Mouse (Mus musculus) midbrain, embryonic 11.5 days (tissue): ENCODE data around the gene Crtac1. TPM values are rescaled to one million over a fixed set of nuclear protein-coding genes. Genes with fewer than 3 reads are reported as not detected.

Experiments used
- ATAC-seq: fragments of 200-750 bp; cut with Nextera tagmentation; 2 replicates; pipeline ENCODE4 v1.8.0; 2017; ENCODE audit warnings: moderate TSS enrichment, moderate library complexity; ENCODE audit not compliant: low FRiP score
- DNase-seq: peaks from one replicate; pipeline ENCODE4 v3.0.0; 2015; ENCODE audit warnings: low spot score; ENCODE audit errors: missing footprints
- H3K27ac ChIP-seq: fragments of 300-500 bp; sonication (generic); 2 replicates; pipeline ENCODE4 v1.5.1; 2014; ENCODE audit warnings: low read depth, low read length
- H3K27me3 ChIP-seq: fragments of 300-500 bp; sonication (generic); 2 replicates; pipeline ENCODE4 v1.6.1; 2014; ENCODE audit warnings: mild to moderate bottlenecking, low read length, moderate library complexity, mixed read lengths; ENCODE audit not compliant: control insufficient read depth, insufficient read depth
- H3K36me3 ChIP-seq: fragments of 300-500 bp; sonication (generic); 2 replicates; pipeline ENCODE4 v1.6.1; 2014; ENCODE audit warnings: mild to moderate bottlenecking, low read length, moderate library complexity, mixed read lengths; ENCODE audit not compliant: control insufficient read depth, insufficient read depth
- H3K4me1 ChIP-seq: fragments of 300-500 bp; sonication (generic); 2 replicates; pipeline ENCODE4 v1.6.1; 2014; ENCODE audit warnings: low read length; ENCODE audit not compliant: control insufficient read depth, insufficient read depth
- H3K4me2 ChIP-seq: fragments of 300-500 bp; sonication (generic); 2 replicates; pipeline ENCODE4 v1.6.1; 2014; ENCODE audit warnings: mild to moderate bottlenecking, moderate library complexity
- H3K4me3 ChIP-seq: fragments of 300-500 bp; sonication (generic); 2 replicates; pipeline ENCODE4 v1.5.1; 2014; ENCODE audit warnings: low read depth, low read length
- H3K9ac ChIP-seq: fragments of 300-500 bp; sonication (generic); 2 replicates; pipeline ENCODE4 v1.6.1; 2014; ENCODE audit warnings: low read length
- H3K9me3 ChIP-seq: fragments of 300-500 bp; sonication (generic); 2 replicates; pipeline ENCODE4 v1.6.1; 2016; ENCODE audit warnings: low read length; ENCODE audit not compliant: control insufficient read depth
- WGBS: fragments of 180-500 bp; shearing (Covaris S2); extraction: QIAGEN DNeasy Blood & Tissue Kit; methylation state at CpG from one replicate; pipeline ENCODE4 v1.1.7; 2014; 5-methylcytosine and 5-hydroxymethylcytosine counted together
- polyA plus RNA-seq: library from polyadenylated mRNA; unstranded; fragments of >200 nt; fragmentation: Nextera tagmentation; extraction: Ambion mirVana; gene quantifications from 2 replicates; pipeline ENCODE4 v1.2.1, GENCODE M21; 2014

Crtac1 gene
- polyA plus RNA-seq, 1 experiment from 2014 or later: 3.3 TPM

DNA sequence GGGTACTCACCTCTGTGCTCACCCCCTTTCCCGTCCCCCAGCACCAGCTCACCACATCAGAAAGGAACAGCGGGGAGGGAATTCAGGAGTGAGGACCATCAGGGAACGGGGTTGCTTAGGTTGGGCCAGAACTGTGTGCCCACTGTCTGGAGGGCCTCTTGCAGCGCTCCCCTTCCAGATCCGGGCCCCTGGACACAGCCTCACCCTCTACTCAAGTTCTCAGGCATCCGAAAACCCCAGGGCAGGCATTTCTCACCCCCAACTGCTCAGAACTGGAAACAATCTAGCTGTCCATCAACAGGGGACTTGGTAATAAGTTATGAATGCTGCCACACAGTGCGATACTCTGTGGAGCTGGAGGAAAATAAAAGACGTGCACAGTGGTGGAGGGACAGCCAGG is 139.5 kb downstream of the Crtac1 start:
- Histone ChIP-seq H3K9ac (no peak overlapping the region), H3K4me2 (no peak overlapping the region)

DNA sequence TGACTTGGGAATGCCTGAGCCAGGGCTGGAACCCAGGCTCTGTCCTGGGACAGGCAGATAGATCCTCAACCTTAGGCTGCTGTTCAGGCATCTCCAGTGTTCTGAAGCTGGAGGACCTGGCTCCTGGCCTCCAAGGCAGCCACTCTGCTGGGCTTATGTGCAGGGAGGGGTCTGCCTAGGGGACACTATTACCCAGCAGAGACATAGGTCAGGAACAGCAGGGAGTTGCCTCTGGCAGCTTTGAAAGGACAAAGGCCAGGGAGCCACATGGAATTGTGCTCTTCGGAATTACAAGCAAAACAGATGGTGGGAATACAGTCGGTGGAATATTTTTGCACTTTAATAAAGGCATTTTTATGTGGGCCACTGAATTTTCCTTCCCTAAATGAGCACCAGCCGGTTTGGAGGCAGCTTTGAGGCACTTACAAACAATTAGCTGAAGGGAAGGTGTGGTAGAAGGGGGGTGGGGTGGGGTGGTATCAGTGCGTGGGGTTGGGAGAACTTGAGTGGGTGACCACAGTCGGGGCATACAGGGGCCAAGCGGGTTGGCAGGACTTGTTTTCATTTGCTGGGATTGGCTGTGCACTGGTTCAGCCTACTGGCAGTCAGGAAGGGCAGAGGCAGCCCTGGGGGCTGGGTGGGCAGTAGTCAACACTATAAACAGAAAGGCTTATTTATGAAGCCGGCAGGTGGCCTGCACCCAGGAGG is 140.5 kb downstream of the Crtac1 start:
- Histone ChIP-seq H3K36me3 (no peaks in the 10 kb centered on the region), H3K4me2 (no peak overlapping the region), H3K4me1 (peaks cover 18% of the 10 kb centered on the region), H3K9ac (no peak overlapping the region), H3K27ac (no peak overlapping the region), H3K27me3 (no peaks in the 10 kb centered on the region), H3K4me3 (no peak overlapping the region), H3K9me3 (no peaks in the 10 kb centered on the region)
- DNase-seq: peak; percentile 87
- ATAC-seq: peak; percentile 50; the same call in 1 of the 2 replicates
- 32% methylated on average over 7 of the region's 7 CpGs for WGBS

More for the DNA sequence above, 139.5 kb downstream of the Crtac1 start:
- no peak overlapping the region for H3K4me3 ChIP-seq
- ATAC-seq: peak; percentile 58
- no peaks in the 10 kb centered on the region for H3K27me3 ChIP-seq
- H3K9me3 ChIP-seq: no peaks in the 10 kb centered on the region
- peaks cover 18% of the 10 kb centered on the region for H3K4me1 ChIP-seq
- 44% methylated on average over 8 of the region's 8 CpGs for WGBS
- no peaks in the 10 kb centered on the region for H3K36me3 ChIP-seq
- DNase-seq: peak; percentile 91
- no peak overlapping the region for H3K27ac ChIP-seq

DNA sequence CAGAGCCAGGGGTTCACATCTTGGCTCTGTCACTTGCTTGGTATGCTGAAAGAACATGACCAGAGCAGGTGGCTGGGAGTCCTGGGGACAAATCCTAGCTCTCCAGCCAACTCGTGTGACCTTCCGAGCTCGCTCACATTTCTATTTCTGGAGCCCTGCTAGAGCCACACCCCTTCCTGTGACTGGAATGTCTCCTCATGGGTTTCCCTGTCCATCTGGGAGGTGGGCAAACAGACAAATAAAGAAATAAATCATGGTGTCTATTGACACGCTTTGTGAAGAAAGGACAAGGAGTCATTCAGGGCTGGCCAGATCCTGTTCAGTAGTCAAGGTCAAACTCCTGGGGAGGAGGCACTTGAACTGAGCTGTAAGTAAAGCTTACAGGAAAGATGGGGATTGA is 143.2 kb downstream of the Crtac1 start:
- H3K4me1 ChIP-seq: peaks cover 18% of the 10 kb centered on the region
- H3K4me3 ChIP-seq: no peak overlapping the region
- WGBS: 70% methylated on average over 4 of the region's 4 CpGs
- H3K9ac ChIP-seq: no peak overlapping the region
- no peaks in the 10 kb centered on the region for H3K27me3 ChIP-seq
- ATAC-seq (no peak), DNase-seq (no peak)
- H3K9me3 ChIP-seq: no peaks in the 10 kb centered on the region
- H3K4me2 ChIP-seq: no peak overlapping the region
- no peak overlapping the region for H3K27ac ChIP-seq
- H3K36me3 ChIP-seq: no peaks in the 10 kb centered on the region

DNA sequence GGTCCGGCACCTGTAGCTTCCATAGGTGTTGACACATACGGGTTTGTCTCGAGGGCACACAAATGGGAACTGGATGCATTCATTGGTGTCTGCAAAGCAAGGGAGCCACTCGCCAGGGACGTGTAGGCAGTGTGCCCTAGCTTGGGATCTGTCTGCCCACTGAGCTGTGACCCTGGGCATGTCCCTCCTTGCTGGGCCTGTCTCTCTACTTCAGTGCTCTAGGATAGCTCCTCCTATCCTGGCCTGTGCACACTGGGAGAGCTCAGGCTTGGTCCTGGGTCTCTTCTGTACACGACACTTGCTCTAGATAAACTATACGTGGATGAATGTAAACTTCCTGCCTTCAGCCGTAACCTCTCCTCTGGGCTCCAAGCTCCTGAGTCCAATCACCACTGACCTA is 147.4 kb downstream of the Crtac1 start:
- Histone ChIP-seq H3K27me3 (no peaks in the 10 kb centered on the region), H3K4me1 (peaks cover 3% of the 10 kb centered on the region; the same call in 1 of the 2 replicates), H3K9me3 (no peaks in the 10 kb centered on the region), H3K9ac (no peak overlapping the region), H3K36me3 (no peaks in the 10 kb centered on the region), H3K4me2 (no peak overlapping the region), H3K4me3 (no peak overlapping the region), H3K27ac (no peak overlapping the region)
- 72% methylated on average over 8 of the region's 8 CpGs for WGBS
- DNase-seq (no peak), ATAC-seq (no peak)

DNA sequence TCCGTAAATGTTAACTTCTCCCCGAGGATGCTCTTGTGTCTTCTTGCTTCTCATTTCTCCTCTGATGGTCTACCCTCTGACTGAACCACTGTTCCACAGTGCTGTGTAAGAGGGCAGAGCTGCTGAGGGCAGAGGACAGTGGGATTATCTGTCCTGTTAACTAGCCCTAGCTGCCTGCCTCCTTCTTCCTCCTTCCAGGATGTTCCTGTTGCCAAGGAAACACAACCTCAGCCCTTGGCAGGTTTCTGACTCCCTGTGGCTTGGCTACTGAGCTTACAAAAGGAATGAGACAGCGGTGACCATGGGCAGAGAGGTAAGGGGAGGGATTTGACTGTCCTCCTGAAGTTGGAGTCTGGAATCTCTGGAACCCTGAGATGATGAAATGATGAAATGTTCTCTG is 152.0 kb downstream of the Crtac1 start:
- Histone ChIP-seq H3K9ac (no peak overlapping the region), H3K4me1 (no peaks in the 10 kb centered on the region), H3K4me3 (no peak overlapping the region), H3K4me2 (no peak overlapping the region), H3K36me3 (no peaks in the 10 kb centered on the region), H3K27ac (no peak overlapping the region), H3K9me3 (no peaks in the 10 kb centered on the region), H3K27me3 (no peaks in the 10 kb centered on the region)
- DNase-seq: no peak
- WGBS: 58% methylated on average over 3 of the region's 3 CpGs
- no peak for ATAC-seq

DNA sequence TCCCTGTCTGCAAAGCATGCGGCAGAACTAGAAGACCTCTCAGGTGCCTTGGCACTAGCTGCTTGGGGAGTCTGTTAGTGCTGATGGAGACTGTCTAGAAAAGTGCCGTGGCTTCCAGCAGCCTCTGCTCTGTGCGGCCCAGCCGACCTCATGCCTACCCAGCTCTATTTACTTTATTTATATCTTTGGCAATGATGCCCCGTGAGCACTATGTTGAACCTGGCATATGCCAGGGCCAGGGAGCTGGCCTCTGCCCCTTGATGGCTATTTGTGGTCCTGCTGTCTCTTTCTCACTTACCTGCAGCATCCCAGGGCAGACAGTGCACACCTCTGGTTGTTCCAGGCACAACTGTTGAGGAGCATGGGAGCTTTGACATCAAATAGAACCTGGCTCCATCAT is 153.1 kb downstream of the Crtac1 start:
- no peak for DNase-seq
- WGBS: 82% methylated on average over 5 of the region's 5 CpGs
- Histone ChIP-seq H3K4me1 (no peaks in the 10 kb centered on the region), H3K4me3 (no peak overlapping the region), H3K27ac (no peak overlapping the region), H3K9ac (no peak overlapping the region), H3K27me3 (no peaks in the 10 kb centered on the region), H3K9me3 (no peaks in the 10 kb centered on the region), H3K36me3 (no peaks in the 10 kb centered on the region), H3K4me2 (no peak overlapping the region)
- ATAC-seq: no peak

DNA sequence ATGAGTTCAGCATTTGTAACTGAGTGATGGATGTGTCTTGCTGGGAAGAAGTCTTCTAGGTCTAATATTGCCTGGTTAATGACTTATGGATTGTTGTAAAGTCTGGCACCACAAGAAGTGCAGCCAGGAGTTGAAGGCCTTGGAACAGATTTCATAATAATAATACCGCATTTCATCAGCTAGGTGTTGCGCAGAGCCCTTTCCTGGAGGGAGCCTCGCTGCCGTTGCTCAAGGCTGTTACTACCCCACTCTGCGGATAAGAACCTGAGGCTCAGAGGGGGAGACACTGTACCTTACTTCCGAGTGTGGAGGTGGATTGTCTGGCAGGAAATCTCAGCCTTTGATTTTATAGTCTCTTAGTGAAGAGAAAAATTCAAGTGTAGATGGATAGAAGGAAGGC is 154.3 kb downstream of the Crtac1 start:
- no peaks in the 10 kb centered on the region for H3K36me3 ChIP-seq
- H3K27ac ChIP-seq: no peak overlapping the region
- H3K9me3 ChIP-seq: no peaks in the 10 kb centered on the region
- H3K9ac ChIP-seq: no peak overlapping the region
- DNase-seq (no peak), ATAC-seq (no peak)
- no peaks in the 10 kb centered on the region for H3K27me3 ChIP-seq
- H3K4me3 ChIP-seq: no peak overlapping the region
- H3K4me2 ChIP-seq: no peak overlapping the region
- no peaks in the 10 kb centered on the region for H3K4me1 ChIP-seq
- whole genome bisulfite sequencing: 88% methylated on average over 6 of the region's 6 CpGs

DNA sequence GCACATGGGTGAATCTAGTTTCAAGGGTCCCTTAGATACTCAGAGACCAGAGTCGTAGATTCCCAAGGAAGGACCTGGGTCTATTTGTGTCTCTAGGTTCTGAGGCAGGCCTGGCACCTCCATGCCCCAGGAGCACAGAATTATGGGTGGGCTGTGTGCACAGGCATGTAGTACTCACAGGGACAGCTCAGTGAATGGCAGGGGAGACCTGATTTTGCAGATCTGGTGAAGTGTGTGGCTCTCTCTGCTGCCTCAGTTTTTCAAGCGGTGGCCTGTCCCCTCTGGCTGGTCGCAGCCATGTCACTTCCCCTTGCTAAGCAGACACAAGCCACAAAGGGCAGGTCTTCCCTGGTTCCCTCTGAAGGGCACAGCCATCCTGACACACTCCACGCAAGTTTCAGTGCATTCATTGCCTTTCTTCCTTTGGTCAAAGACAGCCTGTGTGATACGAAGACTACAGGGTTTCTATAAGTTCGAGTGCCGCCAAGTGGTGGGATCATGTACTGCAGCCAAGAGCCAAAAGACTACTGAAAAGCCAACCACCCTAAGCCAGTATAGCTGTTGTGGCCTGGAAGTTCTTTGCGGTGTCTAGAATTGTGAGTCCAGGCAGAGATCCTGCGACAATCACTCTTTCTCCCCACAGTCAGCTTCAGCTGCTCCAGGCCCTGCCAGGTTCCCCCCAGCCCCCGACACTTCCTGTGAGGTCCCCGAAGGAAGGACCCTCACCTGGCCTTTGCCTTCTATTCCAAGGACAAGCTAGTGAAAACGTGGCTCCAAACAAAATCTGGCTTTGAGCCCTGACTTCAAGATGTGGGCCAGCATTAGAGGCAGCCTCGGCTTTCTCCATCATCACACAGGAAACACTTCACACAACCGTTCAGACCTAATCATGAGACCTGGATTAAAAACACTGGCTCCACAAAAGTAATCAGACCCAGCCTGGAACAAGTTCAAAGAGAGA is 159.3 kb downstream of the Crtac1 start:
- Histone ChIP-seq H3K9me3 (no peaks in the 10 kb centered on the region), H3K36me3 (no peaks in the 10 kb centered on the region), H3K4me2 (no peak overlapping the region), H3K4me1 (no peaks in the 10 kb centered on the region; the same call in 1 of the 2 replicates), H3K4me3 (no peak overlapping the region), H3K9ac (no peak overlapping the region), H3K27ac (no peak overlapping the region), H3K27me3 (no peaks in the 10 kb centered on the region)
- 40% methylated on average over 14 of the region's 14 CpGs for WGBS
- DNase-seq (peak; percentile 99), ATAC-seq (no peak)

DNA sequence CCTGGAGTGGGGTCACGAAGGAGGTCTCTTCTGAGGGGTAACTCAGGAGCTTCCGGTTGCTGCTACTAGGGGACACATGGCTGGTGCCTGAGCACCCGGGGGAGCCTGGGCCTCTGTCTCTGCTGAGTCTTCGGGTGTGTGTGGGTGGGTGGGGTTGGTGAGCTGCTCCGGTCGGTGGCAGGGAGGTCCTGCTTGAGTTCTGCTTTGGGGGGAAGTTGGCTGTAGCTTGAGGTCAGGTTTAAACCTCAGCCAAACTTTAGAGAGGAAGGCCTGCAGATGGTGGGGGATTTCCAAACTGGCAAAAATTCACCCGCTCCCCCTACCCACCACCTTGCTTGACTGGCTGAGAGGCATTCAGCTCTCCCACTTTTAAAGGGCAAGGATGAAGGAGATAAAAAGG is 160.4 kb downstream of the Crtac1 start:
- 79% methylated on average over 7 of the region's 7 CpGs for WGBS
- H3K9ac ChIP-seq: no peak overlapping the region
- H3K4me1 ChIP-seq: no peaks in the 10 kb centered on the region; the same call in 1 of the 2 replicates
- H3K4me2 ChIP-seq: no peak overlapping the region
- DNase-seq: no peak
- H3K27ac ChIP-seq: no peak overlapping the region
- H3K4me3 ChIP-seq: no peak overlapping the region
- ATAC-seq: no peak
- H3K36me3 ChIP-seq: no peaks in the 10 kb centered on the region
- no peaks in the 10 kb centered on the region for H3K27me3 ChIP-seq
- no peaks in the 10 kb centered on the region for H3K9me3 ChIP-seq
